Mouse (Mus musculus): ENCODE results near the gene R3hdm1.

GRCm38 (mm10) chr1:128235181-128235580 lies 132.1 kb downstream of the R3hdm1 start:
- no peak for TF ChIP-seq CTCF (IDR thresholded peaks at IDR 0.05; ENCODE audit: low read depth)
- no peak for TF ChIP-seq EP300 (IDR thresholded peaks at IDR 0.05; ENCODE audit: low read depth)

All from liver, postnatal 0 days (tissue).